Mouse (Mus musculus) heart, adult 2 months (tissue): Measurements from ENCODE around the gene Ufm1.

ENCODE experiments used
- CTCF ChIP-seq: fragments of 200-600 bp; IDR thresholded peaks from 2 replicates; pipeline ENCODE4 v1.8.1; 2022; ENCODE audit warnings: antibody characterized with exemption, mild to moderate bottlenecking, moderate library complexity
- EP300 ChIP-seq: fragments of 200-500 bp; IDR thresholded peaks from 2 replicates; pipeline ENCODE4 v1.6.1; 2011; ENCODE audit warnings: low read depth, low read length, control low read depth; ENCODE audit not compliant: insufficient read depth
- POLR2A ChIP-seq: fragments of 200-500 bp; IDR thresholded peaks from 2 replicates; pipeline ENCODE4 v1.6.1; 2011; ENCODE audit warnings: mild to moderate bottlenecking, low read depth, low read length, control low read depth; ENCODE audit not compliant: insufficient read depth

DNA sequence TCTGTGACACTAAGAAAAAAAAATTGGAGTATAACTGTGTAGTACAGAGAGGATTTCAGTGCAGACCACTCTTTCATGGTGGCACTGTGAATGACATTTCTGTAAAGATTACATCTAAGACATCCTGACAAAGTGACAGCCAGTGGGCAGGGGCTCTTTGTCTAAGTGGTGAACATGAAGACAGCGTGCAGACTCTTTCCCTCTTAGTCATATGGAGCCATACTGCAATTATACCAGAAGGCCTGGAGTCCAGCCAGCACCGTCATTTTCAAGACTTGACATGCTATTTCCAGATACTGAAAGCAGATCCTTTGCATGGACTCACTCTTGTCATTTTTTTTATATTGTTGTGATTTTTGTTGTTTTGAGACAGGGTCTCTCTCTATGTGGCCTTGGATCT is 29.4 kb downstream of the Ufm1 start:
- TF ChIP-seq CTCF: no peak
- TF ChIP-seq EP300: no peak
- no peak for TF ChIP-seq POLR2A
